Mouse (Mus musculus) heart, adult 2 months (tissue): ENCODE data around the gene Mgmt. TPM values are rescaled to one million over a fixed set of nuclear protein-coding genes. Genes with fewer than 3 reads are reported as not detected.

Experiments used
- DNase-seq, 2 experiments: peaks; one replicate each; pipeline ENCODE4 v3.0.0; 2021
- H3K27ac ChIP-seq: fragments of 200-600 bp; 2 replicates; pipeline ENCODE4 v1.8.1; 2022
- H3K27me3 ChIP-seq: fragments of 200-500 bp; 2 replicates; pipeline ENCODE4 v1.6.1; 2012; ENCODE audit warnings: mild to moderate bottlenecking, low read length, inconsistent platforms, mixed read lengths; ENCODE audit not compliant: control insufficient read depth, insufficient read depth
- H3K36me3 ChIP-seq: fragments of 200-500 bp; 2 replicates; pipeline ENCODE4 v1.6.1; 2012; ENCODE audit warnings: low read length, inconsistent platforms; ENCODE audit not compliant: control insufficient read depth, insufficient read depth
- H3K4me1 ChIP-seq: fragments of 200-500 bp; 2 replicates; pipeline ENCODE4 v1.6.1; 2011; ENCODE audit warnings: low read length; ENCODE audit not compliant: control insufficient read depth, insufficient read depth
- H3K4me3 ChIP-seq: fragments of 200-600 bp; 2 replicates; pipeline ENCODE4 v1.8.1; 2022
- H3K79me2 ChIP-seq: fragments of 200-500 bp; replicated peaks from 2 replicates; pipeline ENCODE4 v1.6.1; 2012; ENCODE audit warnings: mild to moderate bottlenecking, inconsistent platforms, low read length, moderate library complexity, mixed read lengths; ENCODE audit not compliant: control insufficient read depth, insufficient read depth
- H3K9ac ChIP-seq: fragments of 200-500 bp; 2 replicates; pipeline ENCODE4 v1.6.1; 2012; ENCODE audit warnings: low read depth, mild to moderate bottlenecking, control low read depth, inconsistent platforms, low read length, mixed read lengths
- CTCF ChIP-seq: fragments of 200-600 bp; IDR thresholded peaks from 2 replicates; pipeline ENCODE4 v1.8.1; 2022; ENCODE audit warnings: antibody characterized with exemption, mild to moderate bottlenecking, moderate library complexity
- EP300 ChIP-seq: fragments of 200-500 bp; IDR thresholded peaks from 2 replicates; pipeline ENCODE4 v1.6.1; 2011; ENCODE audit warnings: low read depth, low read length, control low read depth; ENCODE audit not compliant: insufficient read depth
- POLR2A ChIP-seq: fragments of 200-500 bp; IDR thresholded peaks from 2 replicates; pipeline ENCODE4 v1.6.1; 2011; ENCODE audit warnings: mild to moderate bottlenecking, low read depth, low read length, control low read depth; ENCODE audit not compliant: insufficient read depth
- WGBS: fragments of 180-500 bp; shearing (Covaris S2); methylation state at CpG from one replicate; pipeline ENCODE4 v1.1.7; 2018; 5-methylcytosine and 5-hydroxymethylcytosine counted together
- intact Hi-C: fragments of 180-260 bp; cut with DNase I; formaldehyde crosslinking; loops from one replicate; pipeline ENCODE4 v1.15.1; 2025
- polyA plus RNA-seq: library from polyadenylated mRNA; depleted of rRNA; stranded (reverse); fragments of >200 nt; gene quantifications from 2 replicates; pipeline ENCODE4 v1.2.3, GENCODE M21; 2012
- total RNA-seq, 2 experiments: library from RNA; stranded (reverse); gene quantifications; 2 replicates each; pipeline ENCODE4 v1.2.3; 2021

The Mgmt gene
- total and polyA plus RNA-seq, 3 experiments, result 3.6 to 3.8 (median 3.7) TPM

DNA sequence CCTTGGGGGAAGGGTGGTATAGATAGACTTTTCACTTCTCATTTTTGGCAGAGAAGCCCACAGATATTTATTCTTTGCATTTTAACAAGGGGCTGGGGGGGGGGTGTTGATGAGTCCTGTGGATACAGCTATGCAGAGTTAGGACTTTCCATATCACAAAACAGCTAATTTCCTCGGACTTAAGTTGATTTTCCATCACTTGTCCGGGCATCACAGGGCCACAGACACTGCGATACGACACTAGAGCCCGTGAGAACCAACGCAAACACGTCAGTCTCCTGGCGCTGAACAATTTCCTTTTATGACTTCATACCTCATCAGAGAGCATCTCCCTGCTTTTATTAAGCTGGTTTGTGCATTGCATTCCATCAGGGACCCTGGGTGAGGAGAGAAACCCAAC, 45.7 kb upstream of the Mgmt start:
- Histone ChIP-seq H3K4me3 (no peak overlapping the region), H3K9ac (no peak overlapping the region), H3K27me3 (no peaks in the 10 kb centered on the region), H3K79me2 (no peaks in the 10 kb centered on the region), H3K27ac (0 out of 2 replicates have a peak overlapping the region, but pooled peaks have one; percentile 20), H3K36me3 (peaks cover 8% of the 10 kb centered on the region; the same call in 1 of the 2 replicates), H3K4me1 (peaks cover 28% of the 10 kb centered on the region)
- 73% methylated on average over 8 of the region's 8 CpGs for WGBS
- TF ChIP-seq EP300 (no peak), POLR2A (no peak), CTCF (no peak)
- intact Hi-C loops, result no loop called here
- DNase-seq, result no peak

DNA sequence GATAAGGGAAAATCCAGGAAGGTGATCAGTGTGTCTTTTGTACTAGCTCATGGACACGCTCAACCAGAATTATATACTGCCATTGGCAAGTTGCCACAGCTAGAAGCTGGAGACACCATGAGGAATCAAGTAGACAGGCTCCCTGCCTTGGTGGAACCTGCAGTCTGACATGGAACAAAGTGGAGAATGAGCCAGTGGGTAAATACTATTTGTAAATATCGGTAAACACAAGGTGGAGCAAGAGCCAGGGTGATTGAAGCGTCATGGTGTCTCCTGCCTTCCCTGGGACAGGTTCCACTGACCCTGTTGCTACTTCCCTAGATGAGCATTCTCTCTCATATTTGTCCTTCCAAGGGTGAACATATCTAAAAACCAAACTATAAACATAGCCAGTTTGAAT, 44.6 kb upstream of the Mgmt start:
- Histone ChIP-seq H3K27me3 (no peaks in the 10 kb centered on the region), H3K9ac (no peak overlapping the region), H3K79me2 (no peaks in the 10 kb centered on the region), H3K4me1 (peaks cover 26% of the 10 kb centered on the region), H3K27ac (peak overlapping the region; percentile 78), H3K4me3 (no peak overlapping the region), H3K36me3 (peaks cover 6% of the 10 kb centered on the region; the same call in 1 of the 2 replicates)
- intact Hi-C loops, result loop anchor here (1.0 to 5.0 kb wide), 2 partner anchors 11 to 462 kb away; partner anchors contain the start of gene Ebf3
- no peak for TF ChIP-seq CTCF
- no peak for TF ChIP-seq EP300
- TF ChIP-seq POLR2A, result no peak
- DNase-seq, result no peak
- 76% methylated on average over 3 of the region's 3 CpGs for WGBS

DNA sequence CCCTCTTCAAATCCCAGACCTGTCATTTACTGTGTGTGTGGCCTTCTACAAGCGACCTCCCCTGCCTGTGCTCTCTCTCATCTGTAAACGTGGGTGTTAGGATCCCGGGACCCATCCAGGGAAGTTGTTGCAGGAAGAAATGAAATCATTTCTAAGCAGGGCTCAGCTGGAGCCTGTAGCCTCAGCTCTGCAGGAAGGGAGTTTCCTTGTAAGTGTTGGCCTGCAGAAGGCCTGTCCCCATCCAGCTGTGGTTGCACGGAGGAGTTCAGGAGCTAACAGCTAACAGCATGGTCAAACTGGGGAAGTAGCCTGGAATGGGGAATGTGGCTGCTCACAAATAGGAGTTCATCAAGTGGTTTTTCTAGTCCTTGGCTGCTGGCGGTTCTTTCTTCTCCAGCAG, 44.1 kb upstream of the Mgmt start:
- peak in 1 of 2 experiments; percentile 60 for DNase-seq
- Histone ChIP-seq H3K79me2 (no peaks in the 10 kb centered on the region), H3K36me3 (peaks cover 6% of the 10 kb centered on the region; the same call in 1 of the 2 replicates), H3K4me1 (peaks cover 26% of the 10 kb centered on the region), H3K4me3 (no peak overlapping the region), H3K27me3 (no peaks in the 10 kb centered on the region), H3K27ac (peak overlapping the region; percentile 78), H3K9ac (no peak overlapping the region; the same call in 1 of the 2 replicates)
- no peak for TF ChIP-seq CTCF
- TF ChIP-seq EP300, result peak; percentile 83
- TF ChIP-seq POLR2A, result 0 out of 2 replicates have a peak, but pooled peaks have one; percentile 9
- intact Hi-C loops, result loop anchor here (1.0 to 5.0 kb wide), 2 partner anchors 11 to 462 kb away; partner anchors contain the start of gene Ebf3
- 26% methylated on average over 5 of the region's 5 CpGs for WGBS

DNA sequence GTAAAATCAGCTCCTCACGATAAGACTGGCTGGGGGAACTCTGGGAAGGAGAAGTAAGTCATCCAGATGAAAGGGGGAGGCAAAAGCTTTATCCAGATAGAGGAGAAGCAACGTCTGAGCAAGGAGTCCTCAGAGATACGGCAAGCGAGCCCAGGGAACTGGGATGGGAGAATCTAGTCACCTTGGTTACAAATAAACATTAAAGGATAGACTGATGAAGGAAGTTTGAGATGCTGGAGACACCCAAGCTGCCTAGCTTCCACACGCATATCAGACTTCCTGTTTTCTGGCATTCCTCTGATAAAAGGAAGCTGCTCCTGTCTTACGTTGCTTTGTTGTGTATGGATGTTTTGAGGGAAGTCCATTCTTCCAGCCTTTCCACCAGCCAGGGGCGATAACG, 42.5 kb upstream of the Mgmt start:
- peak overlapping the region; percentile 77 for H3K27ac ChIP-seq
- no peaks in the 10 kb centered on the region for H3K27me3 ChIP-seq
- H3K9ac ChIP-seq, result no peak overlapping the region
- H3K4me1 ChIP-seq, result peaks cover 24% of the 10 kb centered on the region
- no peak for TF ChIP-seq EP300
- no peak for TF ChIP-seq CTCF
- no peak for TF ChIP-seq POLR2A
- intact Hi-C loops, result loop anchor here (1.0 to 5.0 kb wide), 2 partner anchors 163 to 460 kb away; partner anchors contain the start of gene Ebf3
- no peaks in the 10 kb centered on the region for H3K79me2 ChIP-seq
- DNase-seq, result peak in 1 of 2 experiments; percentile 16
- H3K4me3 ChIP-seq, result no peak overlapping the region
- H3K36me3 ChIP-seq, result peaks cover 6% of the 10 kb centered on the region; the same call in 1 of the 2 replicates
- 37% methylated on average over 8 of the region's 8 CpGs for WGBS

DNA sequence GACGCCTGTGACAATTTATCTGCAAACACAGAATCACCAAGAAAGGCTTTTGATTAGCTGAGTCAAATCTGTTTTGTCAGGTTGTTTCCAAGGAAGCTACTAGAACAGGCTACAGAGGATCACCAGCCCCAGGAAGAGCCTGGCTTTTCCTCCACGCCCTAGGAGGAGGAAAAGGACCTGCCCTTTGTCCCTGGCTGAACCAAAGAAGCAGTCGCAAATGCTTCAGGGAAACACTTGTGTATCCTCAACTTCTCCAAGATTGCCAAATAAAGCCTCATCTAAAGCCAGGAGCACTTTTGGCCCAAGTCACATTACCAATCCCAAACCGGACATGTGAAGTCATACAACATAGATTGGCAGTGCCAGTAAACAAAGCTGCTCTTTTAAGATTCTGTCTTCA, 41.7 kb upstream of the Mgmt start:
- no peaks in the 10 kb centered on the region for H3K79me2 ChIP-seq
- WGBS, result 36% methylated on average over 4 of the region's 4 CpGs
- H3K4me3 ChIP-seq, result no peak overlapping the region
- no peak overlapping the region for H3K9ac ChIP-seq
- peaks cover 6% of the 10 kb centered on the region; the same call in 1 of the 2 replicates for H3K36me3 ChIP-seq
- DNase-seq, result peak in 1 of 2 experiments; percentile 49
- H3K27ac ChIP-seq, result peak overlapping the region; percentile 77
- H3K4me1 ChIP-seq, result peaks cover 24% of the 10 kb centered on the region
- H3K27me3 ChIP-seq, result no peaks in the 10 kb centered on the region
- intact Hi-C loops, result loop anchor here (1.0 to 5.0 kb wide), 2 partner anchors 163 to 460 kb away; partner anchors contain the start of gene Ebf3
- TF ChIP-seq CTCF, result no peak
- peak; percentile 84 for TF ChIP-seq EP300
- 0 out of 2 replicates have a peak, but pooled peaks have one; percentile 30 for TF ChIP-seq POLR2A
